Mouse (Mus musculus): ENCODE results near the gene Bag5.

DNA sequence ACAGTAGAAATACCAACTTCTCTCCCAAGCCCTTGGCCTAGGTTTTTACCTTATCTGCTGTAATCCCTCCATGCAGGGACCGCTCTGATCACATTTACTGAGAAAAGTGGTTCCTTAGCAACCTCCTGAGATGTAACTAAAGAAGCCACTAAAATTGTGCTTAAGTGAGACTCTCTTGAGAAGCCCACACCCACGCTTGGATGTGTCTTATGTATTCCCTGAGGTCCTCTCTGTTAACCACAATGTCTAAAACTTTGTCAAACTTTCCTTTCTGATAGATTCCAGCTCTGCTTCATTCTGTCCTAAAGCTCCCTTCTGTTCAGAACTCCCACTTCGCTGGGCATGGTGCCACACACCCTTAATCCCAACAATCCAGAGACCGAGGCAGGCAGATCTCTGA, 13.5 kb downstream of the Bag5 start:
- TF ChIP-seq CTCF (conservative IDR thresholded peaks at IDR 0.05; ENCODE audit: insufficient read depth, insufficient read length, low read depth, low read length) (no peak), POLR2A (IDR thresholded peaks at IDR 0.05; ENCODE audit: low read depth, low read length) (no peak)
